Mouse (Mus musculus) urinary bladder, postnatal 36 days (tissue): ENCODE results near the gene Olfr1391.
"Not testable (repeated sequence)": the region's sequence is repeated elsewhere in the genome, so short reads cannot be mapped to it uniquely, and the experiment has no call there.

Source experiments
- DNase-seq, 2 experiments: peaks; one replicate each; pipeline ENCODE4 v3.0.0; 2022; ENCODE audit warnings: low spot score in 2 of 2, mixed read lengths in 1 of 2

Olfr1391 gene

GRCm38 (mm10) chr11:49322442-49322841, at the start of gene Olfr1391:
Gene Olfr1391 (plus strand): TSS chr11:49322742.
- no peak for DNase-seq

GRCm38 (mm10) chr11:49273834-49274519, 48.6 kb upstream of the Olfr1391 start:
- no peak for DNase-seq

GRCm38 (mm10) chr11:49278222-49278621, 44.3 kb upstream of the Olfr1391 start, which contains the start of gene Olfr1393:
Gene Olfr1393 (plus strand): TSS chr11:49278304.
- no peak for DNase-seq

GRCm38 (mm10) chr11:49284982-49285381, 37.6 kb upstream of the Olfr1391 start, which contains the start of gene Olfr1392:
Gene Olfr1392 (plus strand): TSS chr11:49285282.
- not testable (repeated sequence) for DNase-seq

- DNase-seq, result no peak
Observed at GRCm38 (mm10) chr11:49287251-49287650, 35.3 kb upstream of the Olfr1391 start.

- DNase-seq, result no peak
Observed at GRCm38 (mm10) chr11:49292777-49293176, 29.8 kb upstream of the Olfr1391 start.

- DNase-seq, result no peak
Observed at GRCm38 (mm10) chr11:49304441-49304840, 18.1 kb upstream of the Olfr1391 start, which contains the start of gene Olfr10. Gene Olfr10 (plus strand): TSS chr11:49304741.

GRCm38 (mm10) chr11:49308547-49308946, 14.0 kb upstream of the Olfr1391 start:
- not testable (repeated sequence) for DNase-seq

- no peak for DNase-seq
Observed at GRCm38 (mm10) chr11:49326726-49327125, 4.2 kb downstream of the Olfr1391 start.

- no peak for DNase-seq
Observed at GRCm38 (mm10) chr11:49329686-49330085, 7.1 kb downstream of the Olfr1391 start.

GRCm38 (mm10) chr11:49334888-49335287, 12.3 kb downstream of the Olfr1391 start, which contains the start of gene Olfr1390:
Gene Olfr1390 (plus strand): TSS chr11:49335188.
- DNase-seq, result no peak

- DNase-seq, result no peak
Observed at GRCm38 (mm10) chr11:49337150-49337832, 14.7 kb downstream of the Olfr1391 start.
